Mouse (Mus musculus): ENCODE measurements around the gene Cldn7.
"Not testable (repeated sequence)": the region's sequence is repeated elsewhere in the genome, so short reads cannot be mapped to it uniquely, and the experiment has no call there.

The Cldn7 gene

DNA sequence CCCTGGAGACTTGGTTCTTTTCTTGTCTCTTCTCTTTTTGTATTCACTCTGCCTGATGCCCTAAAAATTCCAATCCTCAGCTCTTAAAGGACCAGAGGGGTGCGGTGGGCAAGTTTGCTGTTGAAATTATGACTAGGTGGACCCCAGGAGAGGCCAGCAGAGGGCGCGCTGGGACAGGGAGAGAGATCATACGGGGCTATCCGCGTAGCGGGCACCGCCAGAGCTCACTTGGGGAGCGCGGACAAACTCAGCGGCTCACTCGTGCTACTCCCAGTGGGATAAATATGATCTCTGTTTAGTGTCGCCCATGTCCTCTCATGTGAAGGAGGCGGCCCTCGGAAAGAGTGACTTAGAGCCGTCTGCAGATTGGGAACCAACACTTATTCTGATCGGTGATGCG, 30.4 kb upstream of the Cldn7 start:
- peak; percentile 96 for DNase-seq (ENCODE audit: low spot score)

DNA sequence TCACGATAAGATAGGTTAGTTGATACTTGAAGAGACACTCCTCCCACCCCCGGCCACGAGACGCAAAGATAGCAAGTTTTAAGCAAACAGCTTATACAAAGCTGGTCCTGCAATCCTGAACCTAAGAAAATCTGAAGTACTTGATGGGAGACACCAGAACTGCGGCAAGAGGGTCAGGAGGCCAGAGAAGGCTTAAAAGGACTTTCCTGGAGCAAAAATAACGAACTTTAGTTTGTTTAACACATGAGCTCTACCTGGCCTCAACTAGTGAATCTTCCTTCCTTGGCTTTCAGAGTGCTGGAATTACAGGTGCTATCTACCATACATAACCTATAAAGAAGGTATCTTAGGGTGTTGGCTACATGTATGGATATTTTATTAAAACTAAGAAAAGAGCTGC, 29.9 kb upstream of the Cldn7 start:
- no peak for DNase-seq (ENCODE audit: low spot score)

DNA sequence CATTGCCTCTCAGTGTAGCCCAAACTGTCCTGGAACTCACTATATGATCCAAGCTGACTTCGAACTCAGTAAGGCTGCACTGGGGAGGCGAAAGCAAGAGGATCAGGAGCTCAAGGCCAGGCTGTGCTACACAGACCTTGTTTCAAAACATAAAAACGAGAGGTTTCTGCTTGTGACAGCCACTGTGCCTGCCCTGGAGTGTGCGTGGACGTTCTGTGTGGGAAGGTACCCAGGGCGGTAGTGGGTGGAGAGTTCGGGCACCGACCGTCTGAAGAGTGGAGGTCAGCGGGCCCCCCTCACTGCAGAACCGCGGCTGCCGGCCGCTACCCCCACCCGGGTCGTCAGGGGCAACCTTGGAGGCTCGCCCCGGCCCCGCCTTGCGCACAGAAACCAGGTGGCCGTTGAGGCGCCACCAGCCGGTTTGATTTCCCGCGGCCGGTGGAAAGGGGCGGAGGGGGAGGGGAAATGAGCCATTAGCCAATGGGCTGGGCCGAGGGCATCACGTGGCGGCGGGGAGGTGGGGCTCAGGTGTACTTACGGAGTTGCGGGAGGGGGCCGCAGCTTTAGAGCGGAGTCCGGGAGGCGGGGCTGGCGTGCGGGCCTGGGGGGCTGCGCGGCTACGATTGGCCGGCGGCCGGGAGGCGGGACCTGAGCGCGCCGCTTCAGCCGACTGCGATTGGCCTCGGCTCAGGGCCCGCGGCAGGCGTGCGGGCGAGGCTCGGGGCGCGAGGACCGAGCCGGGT, 29.3 kb upstream of the Cldn7 start, which contains the start of gene Ybx2:
Gene Ybx2 (plus strand): TSS at position 660 of the 743 bp plus-strand sequence.
- DNase-seq (ENCODE audit: low spot score) = peak; percentile 94

DNA sequence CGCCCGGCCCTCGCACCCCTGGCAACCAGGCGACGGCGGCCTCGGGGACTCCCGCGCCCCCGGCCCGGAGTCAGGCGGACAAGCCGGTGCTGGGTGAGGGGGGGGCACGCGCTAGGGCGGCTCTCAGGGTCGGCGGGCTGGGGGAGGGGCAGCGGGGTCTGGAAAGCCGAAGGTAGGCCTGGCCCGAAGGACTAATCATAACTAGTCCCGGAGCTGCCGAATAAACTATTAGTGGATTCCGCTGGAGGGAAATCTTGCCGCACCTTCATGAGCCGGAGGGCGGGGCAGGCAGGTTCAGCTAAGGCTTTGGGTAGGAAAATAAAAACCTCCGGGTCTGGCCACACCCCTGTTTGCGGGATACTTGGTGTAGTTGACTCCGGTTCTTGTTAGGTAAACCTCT, 28.4 kb upstream of the Cldn7 start:
- peak; percentile 35 for DNase-seq (ENCODE audit: low spot score)

DNA sequence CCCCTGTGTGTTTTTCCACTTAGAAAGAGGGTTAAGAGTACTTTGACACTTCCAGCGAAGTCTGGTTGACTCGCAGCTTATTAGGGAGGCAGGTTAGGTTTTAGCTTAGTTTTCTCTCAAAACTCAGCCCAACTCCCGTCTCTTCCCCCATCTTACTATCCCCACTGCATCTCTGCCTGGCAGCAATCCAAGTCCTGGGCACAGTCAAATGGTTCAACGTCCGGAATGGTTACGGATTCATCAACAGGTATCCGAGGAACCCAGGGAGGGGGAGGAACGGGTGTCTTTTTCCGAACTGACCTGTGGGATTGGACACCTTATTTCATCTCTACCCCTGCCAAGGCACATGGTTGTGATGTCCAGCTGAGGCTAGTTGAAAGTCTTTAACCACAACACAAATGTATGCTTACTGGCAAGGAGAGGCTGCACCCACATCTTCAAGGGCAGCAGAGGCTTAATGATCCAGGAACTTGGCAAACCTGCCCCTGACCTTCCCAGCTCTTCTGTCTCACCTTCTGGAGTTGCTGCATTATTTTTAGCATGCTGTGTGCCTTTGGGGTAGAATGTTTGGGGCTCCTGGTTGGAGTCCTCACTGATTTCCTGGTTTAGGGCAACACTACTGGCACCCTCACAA, 27.7 kb upstream of the Cldn7 start:
- DNase-seq (ENCODE audit: low spot score) = no peak

DNA sequence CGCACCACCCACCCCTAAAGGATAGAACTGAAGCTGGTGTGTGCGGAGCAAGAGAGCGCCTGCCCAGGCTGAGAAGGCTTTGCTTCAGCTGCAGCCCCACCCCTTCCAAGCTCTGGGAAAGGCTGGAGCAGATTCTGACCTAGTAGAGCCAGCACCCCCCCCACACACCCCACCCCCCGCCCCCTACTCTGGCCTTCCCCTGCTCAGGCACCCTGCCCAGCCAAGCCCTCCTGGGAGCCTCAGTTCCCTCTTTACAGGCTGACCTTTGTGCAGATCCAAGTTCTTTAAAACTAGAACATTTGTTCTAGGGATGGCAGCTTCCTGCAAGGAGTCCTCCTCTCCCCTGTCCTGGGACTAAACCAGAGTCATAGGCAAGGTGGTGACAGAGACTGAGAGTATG, 27.2 kb upstream of the Cldn7 start:
- no peak for DNase-seq (ENCODE audit: low spot score)

DNA sequence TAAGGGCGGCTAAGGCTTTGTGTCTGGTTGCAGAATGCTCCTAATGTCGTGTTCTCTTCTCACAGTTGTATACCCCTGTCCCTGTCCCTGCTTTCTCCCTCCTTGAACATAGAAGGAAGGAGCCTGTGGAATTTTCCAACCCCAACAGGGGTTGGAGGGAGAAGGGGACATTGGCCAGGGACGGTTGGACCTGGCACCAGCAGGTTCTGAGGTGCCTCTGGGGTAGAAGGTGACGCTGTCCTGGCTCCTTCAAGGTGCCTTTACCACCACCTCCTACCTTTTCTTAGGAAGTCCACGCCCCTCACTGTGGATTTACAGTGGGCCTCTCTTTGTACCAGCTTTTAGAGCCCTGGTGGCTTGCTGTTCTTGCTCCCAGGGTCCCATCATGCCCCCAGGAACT, 26.7 kb upstream of the Cldn7 start:
- DNase-seq (ENCODE audit: low spot score) = no peak

DNA sequence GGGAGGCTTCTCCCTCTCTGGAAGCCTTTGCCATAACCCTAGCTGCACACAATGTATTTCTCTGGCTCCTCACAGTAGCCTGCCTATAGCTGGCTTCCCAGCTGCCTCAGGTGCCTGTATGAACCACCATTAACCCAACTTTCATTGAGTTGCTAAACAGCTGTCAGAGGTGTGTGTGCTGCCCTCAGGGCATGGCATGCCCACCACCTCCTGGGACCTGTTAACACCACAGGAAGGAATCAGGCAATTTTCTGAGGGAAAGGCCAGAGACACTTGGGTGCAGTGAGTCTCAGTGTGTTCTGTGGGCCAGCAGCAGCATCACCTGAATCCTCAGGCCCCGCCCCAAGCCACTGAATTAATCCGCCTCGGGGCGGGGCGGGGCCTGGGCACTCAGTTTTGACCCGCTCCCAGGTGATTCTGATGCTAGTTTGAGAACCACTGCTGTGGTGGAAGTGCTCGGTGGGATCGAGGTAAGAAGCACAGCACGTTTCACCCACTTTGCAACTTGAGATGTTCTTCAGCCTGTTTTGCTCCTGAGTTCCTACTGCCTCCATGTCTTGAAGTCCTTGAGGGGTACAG, 26.1 kb upstream of the Cldn7 start:
- no peak for DNase-seq (ENCODE audit: low spot score)

DNA sequence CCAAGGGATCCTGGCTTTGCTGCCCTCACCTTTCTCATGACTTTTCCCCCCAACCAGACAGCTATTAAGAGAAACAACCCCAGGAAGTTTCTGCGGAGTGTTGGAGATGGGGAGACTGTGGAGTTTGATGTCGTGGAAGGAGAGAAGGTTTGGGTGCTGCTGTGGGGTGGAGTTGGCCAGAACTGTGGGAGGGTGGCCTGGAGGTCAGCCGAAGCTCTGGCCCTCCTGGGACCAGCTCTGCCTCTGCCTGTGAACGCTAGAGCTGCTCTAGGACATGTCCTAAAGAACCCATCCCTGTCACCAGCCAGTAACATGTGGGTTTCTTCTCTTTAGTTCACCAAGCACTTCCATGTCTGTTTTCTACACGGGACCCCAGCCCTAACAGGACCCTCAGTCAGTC, 25.4 kb upstream of the Cldn7 start:
- DNase-seq (ENCODE audit: low spot score) = no peak

DNA sequence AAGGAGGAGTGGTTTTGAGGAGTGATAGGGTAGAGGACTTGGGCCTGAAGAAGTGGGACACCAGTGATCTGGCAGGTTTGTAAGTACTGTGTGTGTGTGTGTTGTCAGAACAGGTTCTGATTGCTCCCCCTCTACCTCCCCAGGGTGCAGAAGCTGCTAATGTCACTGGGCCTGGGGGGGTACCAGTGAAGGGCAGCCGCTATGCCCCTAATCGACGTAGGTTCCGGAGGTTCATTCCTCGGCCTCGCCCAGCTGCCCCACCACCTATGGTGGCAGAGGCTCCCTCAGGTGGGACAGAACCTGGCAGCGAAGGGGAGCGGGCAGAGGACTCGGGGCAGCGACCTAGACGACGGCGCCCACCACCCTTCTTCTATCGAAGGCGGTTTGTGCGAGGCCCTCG, 24.8 kb upstream of the Cldn7 start:
- DNase-seq (ENCODE audit: low spot score) = no peak

DNA sequence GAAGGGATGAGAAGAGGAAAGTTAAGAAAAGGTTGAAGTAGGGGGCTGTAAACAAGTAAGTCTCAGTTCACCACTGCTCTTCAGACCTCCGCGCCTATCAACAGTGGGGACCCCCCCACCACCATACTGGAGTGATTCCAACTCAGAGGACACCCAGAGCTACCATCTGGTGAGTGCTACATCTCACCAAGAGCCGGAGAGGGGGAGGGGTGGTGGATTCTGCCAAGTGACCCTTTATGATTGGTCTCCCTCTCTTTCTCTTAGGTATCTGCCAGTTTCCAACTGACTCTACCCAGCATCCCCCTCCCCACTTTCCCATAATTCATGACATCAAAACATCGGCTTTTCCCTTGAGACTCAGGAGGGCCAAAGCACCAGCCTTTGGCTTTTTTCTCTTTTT, 23.6 kb upstream of the Cldn7 start:
- DNase-seq (ENCODE audit: low spot score) = no peak

DNA sequence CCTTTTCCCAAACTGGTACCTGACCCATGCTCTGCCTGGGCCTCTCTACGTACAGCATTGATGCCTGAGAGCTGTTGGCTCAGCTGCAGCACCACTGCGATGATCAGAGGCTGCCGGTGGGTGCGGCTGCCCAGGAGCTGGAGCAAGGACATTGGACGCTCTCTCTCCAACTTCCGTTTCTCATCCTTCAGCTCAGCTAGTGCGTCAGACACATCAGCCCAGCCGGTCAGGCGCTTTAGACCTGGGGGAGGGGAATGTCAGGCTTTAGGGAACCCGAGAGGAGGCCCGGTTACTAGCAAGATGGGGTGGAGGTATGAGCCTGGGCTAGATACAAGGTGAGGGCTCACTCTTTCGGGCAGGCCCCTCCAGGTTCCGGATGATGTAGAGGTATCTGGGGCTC, 19.4 kb upstream of the Cldn7 start:
- no peak for DNase-seq (ENCODE audit: low spot score)

DNA sequence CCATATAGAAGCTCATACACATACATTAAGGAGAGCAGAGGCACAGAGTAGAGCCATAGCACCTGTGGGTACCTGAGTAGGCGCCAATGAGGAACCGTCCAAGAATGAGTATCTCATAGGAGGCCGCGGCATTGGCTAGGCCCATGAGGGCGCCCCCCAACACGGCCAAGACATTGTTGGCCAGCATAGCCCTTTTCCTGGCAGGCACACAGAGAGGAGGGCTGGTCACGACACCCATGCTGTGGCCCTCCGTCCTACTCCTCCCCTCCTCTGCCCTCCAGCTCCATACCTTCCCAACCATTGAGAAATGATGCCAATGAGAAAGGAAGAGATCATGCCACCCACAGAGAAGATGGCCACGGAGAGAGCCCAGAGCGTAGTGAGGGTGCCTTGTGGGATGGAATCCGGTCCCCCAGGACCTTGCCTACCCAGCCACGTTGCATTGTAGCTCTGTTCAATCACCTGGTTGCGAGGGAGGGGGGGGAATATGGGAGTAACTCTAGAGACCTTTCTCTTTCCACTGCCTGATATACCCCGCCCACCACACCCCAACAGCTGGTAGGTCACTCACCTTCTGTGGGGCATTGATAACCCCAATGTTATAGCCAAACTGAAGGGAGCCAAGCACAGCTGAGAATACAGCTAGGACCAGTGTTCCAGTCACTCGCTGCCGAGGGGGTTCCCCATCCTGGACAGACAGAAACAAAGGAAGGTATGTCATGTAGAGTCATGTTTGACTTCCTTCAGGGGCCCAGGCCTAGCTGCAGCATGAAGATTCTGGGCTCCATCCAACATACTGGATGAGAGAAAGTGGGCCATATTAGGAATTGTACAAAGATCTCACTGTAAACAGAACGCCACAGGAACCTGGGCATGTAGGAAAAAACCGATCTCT, 18.3 kb upstream of the Cldn7 start:
- no peak for DNase-seq (ENCODE audit: low spot score)

DNA sequence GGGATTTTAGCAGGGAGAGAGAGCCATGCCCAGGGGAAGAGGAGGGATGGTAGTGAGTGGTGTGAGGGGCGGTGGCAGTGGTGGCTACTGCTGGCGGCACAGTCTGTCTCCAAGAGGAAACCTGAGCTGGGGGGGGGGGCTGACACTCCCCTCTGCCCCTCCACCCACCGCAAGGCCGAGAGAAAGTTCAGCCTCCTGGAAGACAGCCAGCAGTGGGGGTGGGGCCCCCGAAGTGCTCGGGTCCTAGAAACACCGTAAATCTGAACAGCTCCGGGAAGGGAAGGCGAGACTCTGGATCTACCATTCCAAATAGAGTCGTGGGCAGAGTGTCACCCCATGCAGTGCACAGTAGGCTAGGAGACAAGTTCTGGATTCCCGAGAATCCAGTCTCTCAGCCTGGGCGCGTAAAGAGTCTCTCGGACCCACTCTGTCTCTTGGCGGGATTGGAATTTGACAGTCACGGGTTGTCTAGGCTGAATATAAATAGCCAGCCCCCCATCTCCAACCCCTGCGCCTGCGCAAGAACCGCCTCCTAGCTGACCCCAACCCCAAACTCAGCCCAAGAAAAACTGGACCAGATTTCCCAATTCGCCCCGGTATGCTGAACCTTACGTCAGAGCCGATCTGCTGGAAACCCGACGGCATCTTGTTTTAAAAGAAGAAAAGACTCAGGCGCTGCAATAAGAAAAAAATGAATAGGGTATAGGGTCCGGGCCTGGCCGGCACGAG, 17.1 kb upstream of the Cldn7 start:
- DNase-seq (ENCODE audit: low spot score) = peak; percentile 70

DNA sequence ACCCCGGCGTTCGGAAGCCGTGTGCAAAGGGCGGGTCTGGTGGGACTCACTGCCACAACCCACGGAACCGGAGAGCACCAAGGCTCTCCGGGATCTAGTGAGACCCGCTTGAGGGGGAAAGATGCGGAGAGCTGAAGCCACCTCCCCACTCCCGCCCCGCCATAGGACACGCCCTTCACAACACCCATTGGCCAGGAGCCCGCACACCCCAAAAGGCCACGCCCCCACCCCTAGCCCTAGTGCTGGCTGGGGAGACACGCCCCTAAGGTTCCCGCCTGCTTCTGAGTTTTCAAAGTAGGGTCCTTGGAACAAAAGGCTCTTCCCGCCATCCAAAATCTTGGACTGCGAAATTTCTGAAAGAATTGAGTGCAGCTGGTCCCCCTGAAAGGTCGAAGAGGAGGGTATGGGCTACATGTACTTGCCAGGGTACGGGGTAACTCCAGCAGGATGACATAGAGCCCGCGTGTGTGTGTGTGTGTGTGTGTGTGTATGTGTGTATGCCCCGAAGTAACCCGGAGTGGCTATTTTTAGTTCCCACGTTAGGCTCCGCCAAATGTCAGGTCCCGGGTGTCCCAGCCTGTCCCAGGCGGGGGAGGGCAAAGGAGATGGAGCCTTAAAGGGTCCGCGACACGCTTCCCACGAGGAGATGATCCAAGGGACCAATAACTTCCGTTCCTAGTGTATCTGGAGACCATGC, 16.4 kb upstream of the Cldn7 start, which contains the start of gene Slc2a4:
Gene Slc2a4 (minus strand): TSS at position 123 of the 697 bp plus-strand sequence.
- peak; percentile 99 for DNase-seq (ENCODE audit: low spot score)

DNA sequence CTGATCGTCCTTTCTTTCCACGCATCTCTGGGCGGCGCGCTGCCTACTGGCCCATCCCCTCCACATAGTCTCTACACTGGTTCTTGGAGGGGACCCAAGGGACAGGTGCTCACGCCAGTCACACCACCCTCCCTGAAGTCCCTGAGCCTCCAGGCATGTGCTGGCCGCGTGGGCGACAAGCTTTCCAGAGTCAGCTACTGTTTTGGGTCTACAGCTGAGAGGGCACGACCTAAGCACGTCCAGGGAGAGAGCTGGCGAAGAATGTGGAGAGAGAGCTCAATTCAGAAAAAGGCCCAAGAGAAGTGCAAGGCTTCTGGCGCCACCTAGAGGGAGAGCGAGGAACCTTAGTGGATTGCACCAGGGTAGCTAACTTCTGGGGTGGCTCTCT, 15.8 kb upstream of the Cldn7 start:
- DNase-seq (ENCODE audit: low spot score) = peak; percentile 97

DNA sequence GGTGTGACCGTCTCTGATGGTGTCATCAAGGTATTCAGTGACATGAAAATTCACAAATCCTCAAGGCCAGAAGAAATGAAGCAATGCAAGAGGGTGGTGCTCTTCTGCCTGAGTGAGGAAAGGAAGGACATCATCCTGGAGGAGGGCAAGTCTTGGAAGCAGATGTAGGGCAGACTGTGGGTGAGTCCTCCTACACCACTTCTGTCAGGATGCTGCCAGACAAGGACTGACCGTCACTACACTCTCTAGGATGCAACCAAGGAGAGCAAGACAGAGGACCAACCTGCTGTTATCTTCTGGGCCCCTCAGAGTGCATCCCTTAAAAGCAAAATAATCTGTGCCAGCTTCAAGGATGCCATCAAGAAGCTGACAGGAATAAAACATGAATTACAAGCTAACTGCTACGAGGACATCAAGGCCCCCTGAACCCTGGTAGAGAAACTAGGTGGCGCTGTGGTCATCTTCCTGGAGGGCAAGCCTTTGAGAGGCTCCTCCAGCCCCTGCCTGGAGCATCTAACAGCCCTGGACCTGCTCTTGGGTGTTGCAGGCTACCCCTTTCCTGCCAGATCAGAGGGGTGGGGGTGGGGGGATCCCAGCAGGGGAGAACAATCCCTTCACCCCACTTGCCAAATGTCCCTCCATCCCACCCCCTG, 13.6 kb upstream of the Cldn7 start:
- peak; percentile 57 for DNase-seq (ENCODE audit: low spot score)

DNA sequence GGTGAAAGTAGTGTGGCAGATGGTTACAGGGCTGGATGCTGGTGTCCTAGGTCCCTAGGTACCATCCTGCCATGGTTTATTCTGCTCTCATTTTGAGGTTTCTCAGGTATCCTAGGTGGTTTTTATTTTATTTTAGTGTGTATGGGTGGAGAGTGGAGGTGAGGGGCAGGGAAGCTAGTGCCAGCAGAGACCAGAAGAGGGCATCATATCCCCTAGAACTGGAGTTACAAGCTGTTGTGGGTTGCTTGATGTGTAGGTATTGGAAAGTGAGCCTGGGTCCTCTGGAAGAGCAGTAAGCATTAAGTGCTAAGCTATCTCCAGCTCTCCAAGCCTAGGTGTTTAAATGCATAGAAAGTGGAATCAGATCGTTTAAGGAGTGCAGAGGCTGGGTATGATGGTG, 12.3 kb upstream of the Cldn7 start:
- DNase-seq (ENCODE audit: low spot score) = no peak

DNA sequence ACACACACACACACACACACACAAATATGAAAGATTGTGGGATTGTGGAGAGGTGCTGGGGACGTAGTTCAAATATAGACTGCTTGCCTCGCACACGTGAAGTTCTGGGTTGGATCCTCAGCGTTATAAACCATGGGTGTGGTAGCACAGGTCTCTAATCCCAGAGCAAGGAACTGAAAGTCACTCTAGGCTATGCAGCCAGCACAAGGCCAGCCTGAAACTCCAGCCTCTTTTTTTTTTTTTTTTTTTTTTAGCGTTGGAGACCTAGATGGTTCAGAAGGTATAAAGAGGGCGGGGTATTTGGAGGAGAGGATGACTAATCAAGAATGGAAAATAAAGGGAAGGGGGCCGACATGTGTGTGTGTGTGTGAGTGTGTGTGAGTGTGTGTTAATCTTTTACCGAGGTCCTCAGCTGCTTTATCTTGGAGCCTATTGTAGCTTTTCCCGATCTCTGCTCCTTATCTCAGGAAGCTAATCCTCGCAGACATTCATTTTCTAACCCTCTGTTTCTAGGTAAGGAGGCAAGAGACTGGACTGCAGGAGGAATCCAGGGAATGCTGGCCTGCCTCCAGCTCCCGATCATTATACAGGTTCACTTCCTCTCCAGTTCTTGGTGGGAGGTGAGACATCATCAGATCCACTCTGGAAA, 11.2 kb upstream of the Cldn7 start:
- DNase-seq (ENCODE audit: low spot score) = no peak

DNA sequence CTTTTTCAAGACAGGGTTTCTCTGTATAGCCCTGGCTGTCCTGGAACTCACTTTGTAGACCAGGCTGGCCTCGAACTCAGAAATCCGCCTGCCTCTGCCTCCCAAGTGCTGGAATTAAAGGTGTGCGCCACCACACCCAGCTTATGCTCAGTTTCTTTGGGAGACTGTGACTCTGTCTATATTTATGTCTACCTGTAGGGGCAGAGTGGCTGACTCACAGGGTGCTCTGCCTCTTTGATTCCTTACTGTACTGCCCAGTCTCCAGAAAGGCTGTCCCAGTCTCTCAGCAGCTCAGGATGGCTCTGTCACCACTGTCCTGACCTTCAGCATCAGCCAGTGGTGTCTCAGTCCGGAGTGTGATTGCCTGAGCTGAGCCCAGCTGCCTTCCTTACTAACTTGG, 9.0 kb upstream of the Cldn7 start:
- DNase-seq (ENCODE audit: low spot score) = not testable (repeated sequence)
